Comparison of ENCODE assay signal across 17 mouse cellular contexts in genomic region chr17:65677742-65678141, GRCm38 (mm10). TPM values are rescaled to one million over a fixed set of nuclear protein-coding genes. Genes with fewer than 3 reads are reported as not detected.
A peak's percentile ranks its signal among the peaks of the same experiment; 100 is the strongest.
DNase-seq lines count a peak whose midpoint lies in the region; ATAC-seq and TF ChIP-seq lines count a peak whose summit lies in the region.
"Had no signal": no experiment of that assay in that cellular context is flagged by ENCODE, and none has a peak within 500 bp of the region (broad histone marks: within the 10 kb centered on the region; RNA-seq: fewer than 3 reads in every experiment).

No protein-coding gene starts in this region.

- H3K27ac ChIP-seq in heart, adult 2 months = no peak overlapping the region
- H3K27ac ChIP-seq in lung, embryonic 14.5 days (ENCODE audit: low read depth) = no peak overlapping the region
- H3K27ac ChIP-seq in hindbrain, embryonic 16.5 days (ENCODE audit: low read depth, low read length) = no peak overlapping the region
- H3K27ac ChIP-seq: kidney, embryonic 15.5 days; limb, embryonic 12.5 days; neural tube, embryonic 15.5 days had no signal

- TF ChIP-seq EP300 in heart, adult 2 months (IDR thresholded peaks at IDR 0.05; ENCODE audit: insufficient read depth, low read depth, low read length) = no peak

- H3K9me3 ChIP-seq in lung, embryonic 14.5 days (ENCODE audit: low read depth, low read length) = no peaks in the 10 kb centered on the region
- H3K9me3 ChIP-seq in E14TG2a.4 (ENCODE audit: low read length) = no peaks in the 10 kb centered on the region
- no peaks in the 10 kb centered on the region for H3K9me3 ChIP-seq in hindbrain, embryonic 16.5 days (ENCODE audit: control insufficient read depth, low read length)
- H3K9me3 ChIP-seq: kidney, embryonic 15.5 days; limb, embryonic 12.5 days; neural tube, embryonic 15.5 days had no signal

- TF ChIP-seq POLR2A in heart, adult 2 months (IDR thresholded peaks at IDR 0.05; ENCODE audit: insufficient read depth, low read depth, low read length) = no peak

- WGBS in heart, adult 2 months = 76% methylated on average over 1 of the region's 1 CpGs
- WGBS in lung, embryonic 14.5 days = 80% methylated on average over 1 of the region's 1 CpGs
- WGBS in hindbrain, embryonic 16.5 days = 92% methylated on average over 1 of the region's 1 CpGs

- no peaks in the 10 kb centered on the region for H3K27me3 ChIP-seq in heart, adult 2 months (ENCODE audit: control insufficient read depth, insufficient read depth, low read length)
- no peaks in the 10 kb centered on the region for H3K27me3 ChIP-seq in lung, embryonic 14.5 days (ENCODE audit: insufficient read depth, low read length)
- H3K27me3 ChIP-seq in E14TG2a.4 (ENCODE audit: insufficient read depth, low read length) = no peaks in the 10 kb centered on the region
- no peaks in the 10 kb centered on the region for H3K27me3 ChIP-seq in hindbrain, embryonic 16.5 days (replicated peaks; ENCODE audit: control insufficient read depth, insufficient read depth, low read length)
- H3K27me3 ChIP-seq: kidney, embryonic 15.5 days; limb, embryonic 12.5 days; neural tube, embryonic 15.5 days had no signal

- no peaks in the 10 kb centered on the region for H3K36me3 ChIP-seq in heart, adult 2 months (ENCODE audit: control insufficient read depth, insufficient read depth, low read length)
- H3K36me3 ChIP-seq in lung, embryonic 14.5 days (ENCODE audit: insufficient read depth) = no peaks in the 10 kb centered on the region
- H3K36me3 ChIP-seq in E14TG2a.4 (ENCODE audit: insufficient read depth, low read length) = no peaks in the 10 kb centered on the region
- H3K36me3 ChIP-seq in hindbrain, embryonic 16.5 days (ENCODE audit: control insufficient read depth, insufficient read depth, low read length) = no peaks in the 10 kb centered on the region; the same call in 1 of the 2 replicates
- H3K36me3 ChIP-seq: kidney, embryonic 15.5 days; limb, embryonic 12.5 days; neural tube, embryonic 15.5 days had no signal

- intact Hi-C loops in heart, adult 2 months (cut with DNase I) = loop anchor here (5.0 kb wide), 2 partner anchors 55 to 60 kb away; no protein-coding TSS in a partner anchor

- H3K9ac ChIP-seq in heart, adult 2 months (ENCODE audit: low read depth, low read length) = no peak overlapping the region
- H3K9ac ChIP-seq in lung, embryonic 14.5 days = no peak overlapping the region
- no peak overlapping the region for H3K9ac ChIP-seq in hindbrain, embryonic 16.5 days (ENCODE audit: low read depth, low read length)
- H3K9ac ChIP-seq: kidney, embryonic 15.5 days; limb, embryonic 12.5 days; neural tube, embryonic 15.5 days had no signal

- TF ChIP-seq CTCF in heart, adult 2 months (IDR thresholded peaks at IDR 0.05) = peak; percentile 75
- peak; percentile 37 for TF ChIP-seq CTCF in lung, embryonic 14.5 days (IDR thresholded peaks at IDR 0.05; ENCODE audit: low read depth)
- peak; percentile 68 for TF ChIP-seq CTCF in E14TG2a.4 (conservative IDR thresholded peaks at IDR 0.05; ENCODE audit: low read length)

- no peak overlapping the region for H3K4me2 ChIP-seq in lung, embryonic 14.5 days
- no peak overlapping the region for H3K4me2 ChIP-seq in hindbrain, embryonic 16.5 days (ENCODE audit: low read length)
- H3K4me2 ChIP-seq: heart, embryonic 11.5 days; kidney, embryonic 15.5 days; limb, embryonic 12.5 days; neural tube, embryonic 15.5 days had no signal

- H3K4me3 ChIP-seq in heart, adult 2 months = no peak overlapping the region
- no peak overlapping the region for H3K4me3 ChIP-seq in lung, embryonic 14.5 days (ENCODE audit: low read depth, low read length)
- no peak overlapping the region for H3K4me3 ChIP-seq in E14TG2a.4 (replicated peaks; ENCODE audit: low read length)
- no peak overlapping the region for H3K4me3 ChIP-seq in hindbrain, embryonic 16.5 days (ENCODE audit: low read length)
- H3K4me3 ChIP-seq: kidney, embryonic 15.5 days; limb, embryonic 12.5 days; neural tube, embryonic 15.5 days had no signal

- no peaks in the 10 kb centered on the region for H3K79me2 ChIP-seq in heart, adult 2 months (replicated peaks; ENCODE audit: control insufficient read depth, insufficient read depth, low read length)

- no peak for ATAC-seq in lung, embryonic 14.5 days (ENCODE audit: insufficient read depth)
- ATAC-seq in erythroid progenitor cell, adult 5-6 weeks (replicated peaks; ENCODE audit: low FRiP score, poor library complexity, severe bottlenecking) = peak; percentile 61; the same call in 1 of the 2 replicates
- no peak for ATAC-seq in hindbrain, embryonic 16.5 days

- no peak for DNase-seq in heart, adult 2 months
- DNase-seq in heart, postnatal 4 days = no peak
- DNase-seq in lung, embryonic 14.5 days = peak; percentile 15
- DNase-seq in lung, adult 18-20 months = no peak
- DNase-seq in urinary bladder, postnatal 25 days (ENCODE audit: low spot score) = no peak
- DNase-seq: cerebellum, adult 2 months; thymus, postnatal 14 days had no signal

- peaks cover 18% of the 10 kb centered on the region for H3K4me1 ChIP-seq in heart, adult 2 months (ENCODE audit: control insufficient read depth, insufficient read depth, low read length)
- H3K4me1 ChIP-seq in lung, embryonic 14.5 days (ENCODE audit: insufficient read depth) = no peaks in the 10 kb centered on the region
- peaks cover 17% of the 10 kb centered on the region for H3K4me1 ChIP-seq in E14TG2a.4 (replicated peaks; ENCODE audit: low read depth, low read length)
- H3K4me1 ChIP-seq in hindbrain, embryonic 16.5 days (ENCODE audit: control insufficient read depth, insufficient read depth, low read depth, low read length) = no peaks in the 10 kb centered on the region
- H3K4me1 ChIP-seq: kidney, embryonic 15.5 days; neural tube, embryonic 15.5 days had no signal

RNA-seq across cellular contexts. Expression of gene Txndc2, which starts 35.8 kb away (rescaled TPM):
- total RNA-seq in heart, adult 2 months (2021) = not detected
- 0.09 and 0.12 TPM in 2 replicates for polyA plus RNA-seq in heart, adult 2 months (2012; rRNA removed)
- total RNA-seq in heart, postnatal 4 days (2021) = under 1 TPM; 0.14 to 0.47 TPM
- 0.16 TPM in 1 of 2 replicates, not detected in the other for polyA plus RNA-seq in lung, embryonic 14.5 days (2014; fragmentation: Nextera tagmentation; extraction: Ambion mirVana)
- total RNA-seq in erythroid progenitor cell, adult 5-6 weeks (2015; ENCODE audit: low replicate concordance) = not detected in 2 replicates
- total RNA-seq in erythroid progenitor cell, adult 5-6 weeks (2017; ENCODE audit: low replicate concordance) = not detected in 2 replicates
- polyA plus RNA-seq in hindbrain, embryonic 16.5 days (2015; fragmentation: Nextera tagmentation; extraction: Ambion mirVana) = 0.11 TPM in 1 of 2 replicates, not detected in the other
- total RNA-seq: gastrocnemius, adult 18-20 months; layer of hippocampus, postnatal 25 days had no signal
- polyA plus RNA-seq: heart, embryonic 11.5 days; hindbrain, embryonic 11.5 days; kidney, embryonic 15.5 days had no signal
